ENCODE assay signal across 14 mouse cellular contexts in the genomic region with DNA sequence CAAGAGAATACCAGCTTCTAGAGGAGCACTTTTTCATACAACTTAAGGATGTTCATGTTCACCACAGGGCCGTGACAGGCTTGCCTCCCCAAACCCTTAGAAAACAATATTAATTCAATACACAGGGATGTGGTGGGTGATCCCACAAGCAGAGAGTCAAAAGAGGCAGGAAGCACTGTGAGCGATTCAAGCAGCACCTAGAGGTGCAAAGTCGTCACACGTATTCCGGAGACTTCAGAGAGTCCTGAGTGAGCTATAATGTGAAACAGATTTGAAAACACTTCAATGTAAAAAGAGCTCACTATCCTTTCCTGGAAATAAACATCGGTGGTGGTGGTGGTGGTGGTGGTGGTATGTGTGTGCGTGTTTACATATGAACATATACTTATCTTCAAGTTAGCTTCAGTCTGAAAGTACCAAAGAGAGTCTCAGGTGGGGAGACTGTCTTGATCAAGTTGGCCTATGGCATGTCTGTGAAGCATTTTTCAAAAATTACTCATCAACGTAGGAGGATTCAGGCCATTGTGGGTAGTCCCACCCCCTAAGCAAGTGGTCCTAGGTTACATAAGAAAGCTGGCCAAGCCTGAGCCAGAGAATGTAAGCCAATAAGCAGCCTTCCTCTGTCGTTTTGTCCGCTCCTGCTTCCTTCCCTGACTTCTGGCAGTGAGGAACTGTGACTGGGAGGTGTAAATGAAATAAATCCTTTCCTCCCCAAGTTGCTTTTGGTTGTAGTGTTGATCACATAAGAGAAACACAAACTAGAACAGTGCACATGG. TPM values are rescaled to one million over a fixed set of nuclear protein-coding genes. Genes with fewer than 3 reads are reported as not detected.
DNase-seq lines count a peak whose midpoint lies in the region; ATAC-seq lines count a peak whose summit lies in the region.
"Had no signal": no experiment of that assay in that cellular context is flagged by ENCODE, and none has a peak within 500 bp of the region (broad histone marks: within the 10 kb centered on the region; RNA-seq: fewer than 3 reads in every experiment).

No protein-coding gene starts in this region.

- peak; percentile 21; the same call in 1 of the 2 replicates for ATAC-seq in neutrophil, adult 5-6 weeks (ENCODE audit: extremely low read depth, insufficient number of reproducible peaks, low FRiP score, poor library complexity, severe bottlenecking)
- ATAC-seq: intestine, postnatal 0 days; Patski had no signal

- peak; percentile 42 for DNase-seq in cerebellum, adult 9-10 months
- DNase-seq in cerebellum, postnatal 10 days, result no peak
- peak; percentile 43 for DNase-seq in lung, postnatal 25 days (ENCODE audit: low spot score)
- no peak for DNase-seq in lung, postnatal 14 days
- peak; percentile 69 for DNase-seq in T-cell, adult 2 months (ENCODE audit: low spot score)
- DNase-seq in urinary bladder, postnatal 25 days (ENCODE audit: low spot score), result no peak
- no peak for DNase-seq in c-Kit-positive CD71-positive TER-119-positive erythroid progenitor cells, embryonic 14.5 days (ENCODE audit: low spot score)
- DNase-seq: heart, postnatal 14 days; kidney, postnatal 4 days; lung, postnatal 4 days; thymus, postnatal 36 days had no signal

RNA-seq across cellular contexts. Expression of a gene that starts 17.9 kb away (rescaled TPM):
- 445 and 463 TPM in 2 replicates for total RNA-seq in neutrophil, adult 5-6 weeks (2017)

Comparison
In these comparisons a context has a peak if more than half of its experiments do, and no peak if none do; other contexts are left out.
1. DNase-seq: peak in cerebellum, adult 9-10 months (single experiment), lung, postnatal 25 days (single experiment) and T-cell, adult 2 months (single experiment); none in cerebellum, postnatal 10 days (0 of 2), lung, postnatal 14 days (single experiment), urinary bladder, postnatal 25 days (single experiment) and c-Kit-positive CD71-positive TER-119-positive erythroid progenitor cells, embryonic 14.5 days (single experiment).